Comparison of ENCODE assay signal across 12 mouse cellular contexts in genomic region chr7:111305196-111305595, GRCm38 (mm10).
DNase-seq lines count a peak whose midpoint lies in the region; ATAC-seq and TF ChIP-seq lines count a peak whose summit lies in the region.
"Had no signal": no experiment of that assay in that cellular context is flagged by ENCODE, and none has a peak within 500 bp of the region (broad histone marks: within the 10 kb centered on the region; RNA-seq: fewer than 3 reads in every experiment).

No protein-coding gene starts in this region.

- ATAC-seq in kidney, embryonic 16.5 days (ENCODE audit: low FRiP score, low TSS enrichment): no peak
- peak; percentile 42; the same call in 1 of the 2 replicates for ATAC-seq in granulocyte monocyte progenitor cell, adult 5-6 weeks (replicated peaks; ENCODE audit: poor library complexity, severe bottlenecking)

- H3K4me2 ChIP-seq in kidney, embryonic 16.5 days (replicated peaks; ENCODE audit: low read depth, low read length): no peak overlapping the region
- H3K4me2 ChIP-seq: forebrain, embryonic 12.5 days; limb, embryonic 15.5 days; midbrain, embryonic 12.5 days had no signal

- H3K9me3 ChIP-seq in kidney, embryonic 16.5 days (ENCODE audit: low read length): 0 out of 2 replicates have a peak, but pooled peaks cover 4% of the 10 kb centered on the region
- H3K9me3 ChIP-seq in E14TG2a.4 (ENCODE audit: low read length): 0 out of 2 replicates have a peak, but pooled peaks cover 3% of the 10 kb centered on the region
- H3K9me3 ChIP-seq: forebrain, embryonic 12.5 days; midbrain, embryonic 12.5 days had no signal

- H3K27me3 ChIP-seq in kidney, embryonic 16.5 days (ENCODE audit: insufficient read depth, low read length): no peaks in the 10 kb centered on the region
- H3K27me3 ChIP-seq in E14TG2a.4 (ENCODE audit: insufficient read depth, low read length): no peaks in the 10 kb centered on the region; the same call in 1 of the 2 replicates
- H3K27me3 ChIP-seq: forebrain, embryonic 12.5 days; limb, embryonic 15.5 days; midbrain, embryonic 12.5 days had no signal

- peak; percentile 9 for DNase-seq in kidney, adult 9 months
- peak; percentile 15 for DNase-seq in 416B (ENCODE audit: low read depth)
- DNase-seq in cerebellum, postnatal 14 days: no peak
- DNase-seq in cerebellum, adult 9-10 months: no peak
- DNase-seq in frontal cortex, postnatal 36 days (ENCODE audit: low spot score in 2 of 2): no peak
- DNase-seq: right cerebral cortex, postnatal 4 days had no signal

- no peak overlapping the region for H3K27ac ChIP-seq in kidney, embryonic 16.5 days (ENCODE audit: low read length)
- H3K27ac ChIP-seq: forebrain, embryonic 12.5 days; limb, embryonic 15.5 days; midbrain, embryonic 12.5 days had no signal

- no peaks in the 10 kb centered on the region for H3K36me3 ChIP-seq in kidney, embryonic 16.5 days (ENCODE audit: insufficient read depth, low read length)
- H3K36me3 ChIP-seq in E14TG2a.4 (ENCODE audit: insufficient read depth, low read length): no peaks in the 10 kb centered on the region
- H3K36me3 ChIP-seq: forebrain, embryonic 12.5 days; limb, embryonic 15.5 days; midbrain, embryonic 12.5 days had no signal

- no peaks in the 10 kb centered on the region for H3K4me1 ChIP-seq in kidney, embryonic 16.5 days (ENCODE audit: insufficient read depth, low read length)
- H3K4me1 ChIP-seq in E14TG2a.4 (replicated peaks; ENCODE audit: low read depth, low read length): 0 out of 2 replicates have a peak, but pooled peaks cover 5% of the 10 kb centered on the region
- H3K4me1 ChIP-seq: limb, embryonic 15.5 days had no signal

- H3K9ac ChIP-seq in kidney, embryonic 16.5 days (replicated peaks; ENCODE audit: low read length): no peak overlapping the region
- H3K9ac ChIP-seq: forebrain, embryonic 12.5 days; limb, embryonic 15.5 days; midbrain, embryonic 12.5 days had no signal

- no peak overlapping the region for H3K4me3 ChIP-seq in kidney, embryonic 16.5 days (ENCODE audit: low read length)
- H3K4me3 ChIP-seq in E14TG2a.4 (replicated peaks; ENCODE audit: low read length): no peak overlapping the region
- H3K4me3 ChIP-seq: forebrain, embryonic 12.5 days; limb, embryonic 15.5 days; midbrain, embryonic 12.5 days had no signal

- TF ChIP-seq CTCF in E14TG2a.4 (conservative IDR thresholded peaks at IDR 0.05; ENCODE audit: low read length): peak; percentile 70

Comparison
In these comparisons a context has a peak if more than half of its experiments do, and no peak if none do; other contexts are left out.
1. DNase-seq: peak in kidney, adult 9 months (single experiment) and 416B (single experiment); none in cerebellum, postnatal 14 days (0 of 2), cerebellum, adult 9-10 months (single experiment) and frontal cortex, postnatal 36 days (0 of 2).